Comparison of ENCODE assay signal across 8 mouse cellular contexts in genomic region chr2:11264836-11265235, GRCm38 (mm10).
"Had no signal": no experiment of that assay in that cellular context is flagged by ENCODE, and none has a peak within 500 bp of the region (broad histone marks: within the 10 kb centered on the region; RNA-seq: fewer than 3 reads in every experiment).

No protein-coding gene starts in this region.

- DNase-seq: layer of hippocampus, postnatal 36 days; liver; lung, adult 18-20 months; lung, postnatal 36 days; retina, postnatal 1 day; right cerebral cortex, postnatal 25 days; spleen, adult 18-20 months; thymus, postnatal 25 days had no signal
